Mouse (Mus musculus) G1E (cell line): Measurements from ENCODE around the gene Srrm4.

Experiments used
- CTCF ChIP-seq: IDR thresholded peaks from 2 replicates; pipeline ENCODE4 v1.5.1; 2012; ENCODE audit warnings: low read depth, low read length, inconsistent platforms, mixed read lengths
- GATA1 ChIP-seq: IDR thresholded peaks from 2 replicates; pipeline ENCODE4 v1.6.1; 2012; ENCODE audit warnings: borderline replicate concordance, low read length, inconsistent platforms, mixed read lengths
- GATA2 ChIP-seq: IDR thresholded peaks from 2 replicates; pipeline ENCODE4 v1.6.1; 2012; ENCODE audit warnings: low read depth, low read length, inconsistent platforms, borderline replicate concordance
- POLR2AphosphoS5 ChIP-seq: IDR thresholded peaks from 2 replicates; pipeline ENCODE4 v1.6.1; 2012; ENCODE audit warnings: low read depth, low read length, inconsistent platforms; ENCODE audit not compliant: insufficient replicate concordance
- TAL1 ChIP-seq: conservative IDR thresholded peaks from 2 replicates; pipeline ENCODE4 v1.6.1; 2012; ENCODE audit warnings: low read depth, low read length, inconsistent platforms, mixed read lengths

DNA sequence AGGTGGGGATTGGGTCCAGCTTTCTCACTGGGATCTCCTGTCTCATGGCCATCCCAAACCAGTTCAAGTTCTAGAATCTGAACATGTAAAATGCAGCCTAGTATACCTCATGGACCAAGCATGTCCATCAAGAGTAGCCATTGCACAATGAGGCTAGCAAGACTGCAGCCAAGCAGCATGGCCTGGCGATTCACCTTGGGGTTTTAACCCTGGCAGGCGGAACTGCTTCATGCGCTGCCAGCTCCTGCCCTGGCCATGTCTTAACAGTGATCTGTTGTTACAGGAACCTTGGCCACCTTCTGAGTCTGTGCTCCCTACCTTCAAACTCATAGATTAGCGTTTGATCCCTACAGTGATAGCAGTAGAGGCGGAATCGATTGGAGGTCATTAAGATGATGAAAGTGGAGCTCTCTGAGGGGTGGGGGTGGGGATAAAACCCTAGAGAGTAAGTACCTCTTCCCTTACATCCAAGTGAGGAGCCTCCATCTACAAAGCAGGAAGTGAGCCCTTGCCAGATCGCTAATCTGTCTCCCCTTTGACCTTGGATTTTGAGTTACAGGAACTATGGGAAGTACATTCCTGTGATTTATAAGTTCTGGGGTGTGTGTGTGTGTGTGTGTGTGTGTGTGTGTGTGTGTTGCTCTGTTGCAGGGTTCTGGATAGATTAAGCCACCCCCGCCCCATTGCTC, 191.4 kb downstream of the Srrm4 start:
- no peak for TF ChIP-seq CTCF
- no peak for TF ChIP-seq GATA1
- TF ChIP-seq TAL1 = no peak
- TF ChIP-seq GATA2 = no peak
- TF ChIP-seq POLR2AphosphoS5 = no peak
